Mouse (Mus musculus): ENCODE data around the gene Gm45837. TPM values are rescaled to one million over a fixed set of nuclear protein-coding genes. Genes with fewer than 3 reads are reported as not detected.

The Gm45837 gene
- polyA plus RNA-seq, 1 experiment from 2014 or later: 10.3 TPM

DNA sequence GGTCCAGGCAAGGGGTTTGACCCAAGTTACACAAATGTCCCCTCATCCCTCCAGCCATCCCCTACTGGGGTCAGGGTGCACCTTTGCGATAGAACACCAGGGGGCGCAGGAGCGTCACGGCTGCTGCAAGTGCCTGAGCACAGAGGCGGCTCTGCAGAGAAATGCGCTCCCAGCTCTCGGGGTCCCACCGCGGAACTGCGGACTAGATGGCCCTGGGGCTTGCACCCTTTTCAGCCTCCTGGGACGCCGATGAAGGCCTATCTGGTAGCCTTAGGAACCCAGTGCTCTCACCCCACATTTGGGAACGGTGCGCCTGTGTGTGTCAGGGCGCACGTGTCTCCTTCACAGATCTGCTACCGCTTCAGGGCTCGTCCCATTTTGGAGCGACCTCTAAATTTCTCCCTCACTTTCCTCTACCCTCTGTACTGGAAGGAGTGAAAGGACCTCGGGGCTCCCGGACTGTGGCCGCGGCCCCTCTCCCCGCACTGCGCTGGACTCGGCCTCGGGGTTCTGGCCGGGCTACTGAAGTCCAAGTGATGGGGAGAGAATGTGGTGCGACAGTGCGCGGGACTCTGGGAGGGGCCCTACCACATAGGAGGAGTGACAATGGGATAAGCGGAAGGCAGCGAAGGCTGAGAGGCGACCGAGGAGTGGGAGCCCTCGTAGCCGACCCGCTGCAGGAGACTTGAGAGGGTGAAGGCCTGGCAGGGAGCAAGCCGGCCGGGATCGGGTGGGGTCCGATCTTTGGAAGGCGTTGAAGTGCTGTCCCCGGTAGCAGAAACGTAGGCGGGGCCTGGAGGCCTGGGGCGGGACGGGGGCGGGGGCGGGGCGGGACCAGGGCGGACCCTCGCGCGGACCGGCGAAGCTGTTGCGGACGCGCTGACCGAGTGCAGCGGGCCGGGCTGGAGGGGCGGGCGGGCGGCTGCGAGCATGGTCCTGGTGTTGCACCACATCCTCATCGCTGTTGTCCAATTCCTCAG, 40.0 kb downstream of the Gm45837 start:
- Histone ChIP-seq H3K4me3 (peak overlapping the region; percentile 55), H3K4me2 (peak overlapping the region; percentile 99), H3K9me3 (no peaks in the 10 kb centered on the region), H3K27ac (no peak overlapping the region), H3K27me3 (peaks cover 24% of the 10 kb centered on the region), H3K4me1 (peaks cover 8% of the 10 kb centered on the region), H3K9ac (peak overlapping the region; percentile 29; the same call in 1 of the 2 replicates), H3K36me3 (no peaks in the 10 kb centered on the region)
- peak; percentile 84 for ATAC-seq (ENCODE audit: borderline replicate concordance, extremely low read depth, low FRiP score, low TSS enrichment)
- WGBS: under 1% methylated on average over 67 of the region's 68 CpGs

DNA sequence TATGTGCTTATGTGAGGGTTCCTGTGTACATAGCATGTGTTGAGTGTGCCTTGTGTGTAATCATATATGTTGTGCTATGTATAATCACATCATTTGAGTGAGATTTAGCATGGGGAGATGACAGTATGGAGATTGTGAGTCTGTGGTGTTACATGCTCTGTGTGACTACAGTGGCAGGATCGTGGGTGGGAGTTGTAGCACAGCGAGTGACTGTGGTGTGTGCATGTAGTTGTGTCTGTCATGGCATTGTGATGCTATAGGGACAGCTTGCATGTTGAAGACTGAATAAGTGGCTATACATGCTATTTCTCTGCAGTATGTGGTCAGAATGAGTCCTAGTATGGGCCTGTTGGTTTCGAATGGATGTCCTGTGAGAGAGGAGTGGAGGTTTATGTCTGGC, 42.0 kb downstream of the Gm45837 start:
- WGBS: 80% methylated on average over 3 of the region's 3 CpGs
- no peak overlapping the region for H3K27ac ChIP-seq
- no peaks in the 10 kb centered on the region for H3K9me3 ChIP-seq
- H3K36me3 ChIP-seq: no peaks in the 10 kb centered on the region
- ATAC-seq (ENCODE audit: borderline replicate concordance, extremely low read depth, low FRiP score, low TSS enrichment): no peak
- H3K9ac ChIP-seq: no peak overlapping the region
- H3K4me2 ChIP-seq: peak overlapping the region; percentile 99
- peaks cover 31% of the 10 kb centered on the region for H3K27me3 ChIP-seq
- H3K4me3 ChIP-seq: peak overlapping the region; percentile 55
- H3K4me1 ChIP-seq: peaks cover 23% of the 10 kb centered on the region

DNA sequence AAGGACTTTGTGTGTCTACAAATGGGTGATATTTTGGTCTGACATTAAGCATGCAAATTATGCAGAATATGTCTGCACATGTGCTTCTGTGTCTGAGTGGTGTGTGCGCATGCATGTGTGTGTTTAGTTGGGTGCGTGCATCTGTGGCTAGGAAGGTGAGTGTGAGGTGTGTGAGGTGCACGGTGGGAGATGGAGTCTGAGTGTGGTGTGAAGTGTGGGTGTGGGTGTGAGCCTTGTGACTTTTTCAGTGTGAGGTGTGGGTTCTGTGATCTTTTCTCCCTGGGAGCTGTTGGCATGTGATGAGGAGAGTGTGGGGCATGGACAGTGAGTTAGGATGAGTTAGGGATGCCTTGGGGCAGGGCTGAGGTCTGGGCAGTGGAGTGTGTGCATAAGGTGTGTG, 42.6 kb downstream of the Gm45837 start:
- ATAC-seq (ENCODE audit: borderline replicate concordance, extremely low read depth, low FRiP score, low TSS enrichment): no peak
- Histone ChIP-seq H3K4me3 (0 out of 2 replicates have a peak overlapping the region, but pooled peaks have one; percentile 55), H3K9me3 (no peaks in the 10 kb centered on the region), H3K4me1 (peaks cover 25% of the 10 kb centered on the region), H3K36me3 (no peaks in the 10 kb centered on the region), H3K27me3 (peaks cover 33% of the 10 kb centered on the region), H3K9ac (no peak overlapping the region), H3K27ac (no peak overlapping the region), H3K4me2 (peak overlapping the region; percentile 99)
- 79% methylated on average over 3 of the region's 3 CpGs for WGBS

DNA sequence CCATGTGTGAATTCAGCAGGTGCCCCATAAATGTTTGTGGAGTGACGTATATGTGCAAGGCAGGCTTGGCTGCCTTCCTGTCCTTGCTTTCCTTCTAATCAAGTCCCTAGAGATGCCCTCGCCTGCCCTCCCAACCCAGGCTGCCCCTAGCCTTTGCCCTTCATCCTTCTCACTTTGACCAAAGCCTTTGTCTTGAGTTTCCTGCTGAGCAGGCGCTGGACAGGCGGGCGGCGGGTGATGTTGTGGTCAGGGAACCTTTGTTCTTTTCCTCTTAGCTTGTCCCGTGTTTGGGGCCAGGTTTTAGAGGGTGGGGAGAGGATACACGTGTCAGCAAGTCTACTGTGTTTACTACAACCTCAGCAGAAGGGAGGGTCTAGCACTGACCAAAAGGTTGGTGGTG, 43.0 kb downstream of the Gm45837 start:
- no peaks in the 10 kb centered on the region for H3K36me3 ChIP-seq
- H3K27me3 ChIP-seq: peaks cover 33% of the 10 kb centered on the region
- H3K9me3 ChIP-seq: no peaks in the 10 kb centered on the region
- peaks cover 28% of the 10 kb centered on the region for H3K4me1 ChIP-seq
- H3K27ac ChIP-seq: no peak overlapping the region
- no peak overlapping the region for H3K4me3 ChIP-seq
- WGBS: 38% methylated on average over 8 of the region's 8 CpGs
- H3K4me2 ChIP-seq: peak overlapping the region; percentile 99; the same call in 1 of the 2 replicates
- no peak overlapping the region for H3K9ac ChIP-seq
- ATAC-seq (ENCODE audit: borderline replicate concordance, extremely low read depth, low FRiP score, low TSS enrichment): no peak

DNA sequence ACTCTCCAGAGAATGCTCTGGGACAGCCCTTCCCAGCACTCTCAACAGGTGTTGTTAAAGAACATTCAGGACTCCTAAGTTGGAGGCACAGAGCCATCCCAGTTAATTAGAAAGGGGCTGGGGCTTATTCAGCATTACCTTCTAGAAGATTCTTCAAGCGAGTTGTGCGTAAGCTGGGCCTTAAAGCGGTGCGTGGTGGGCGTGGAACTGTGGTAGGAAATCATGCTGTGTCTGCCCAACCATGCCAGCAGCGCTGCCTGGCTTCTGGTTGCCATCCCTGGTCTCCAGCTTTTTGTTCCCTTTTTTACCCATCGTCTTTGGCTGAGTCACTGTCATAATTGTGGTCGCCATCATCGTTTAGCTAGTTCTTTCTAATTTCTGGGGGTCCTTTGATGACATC, 43.8 kb downstream of the Gm45837 start:
- no peak overlapping the region for H3K4me2 ChIP-seq
- 89% methylated on average over 9 of the region's 9 CpGs for WGBS
- H3K27ac ChIP-seq: no peak overlapping the region
- H3K4me1 ChIP-seq: peaks cover 28% of the 10 kb centered on the region
- H3K4me3 ChIP-seq: no peak overlapping the region
- H3K27me3 ChIP-seq: peaks cover 33% of the 10 kb centered on the region
- H3K9me3 ChIP-seq: no peaks in the 10 kb centered on the region
- ATAC-seq (ENCODE audit: borderline replicate concordance, extremely low read depth, low FRiP score, low TSS enrichment): no peak
- no peak overlapping the region for H3K9ac ChIP-seq
- no peaks in the 10 kb centered on the region for H3K36me3 ChIP-seq

DNA sequence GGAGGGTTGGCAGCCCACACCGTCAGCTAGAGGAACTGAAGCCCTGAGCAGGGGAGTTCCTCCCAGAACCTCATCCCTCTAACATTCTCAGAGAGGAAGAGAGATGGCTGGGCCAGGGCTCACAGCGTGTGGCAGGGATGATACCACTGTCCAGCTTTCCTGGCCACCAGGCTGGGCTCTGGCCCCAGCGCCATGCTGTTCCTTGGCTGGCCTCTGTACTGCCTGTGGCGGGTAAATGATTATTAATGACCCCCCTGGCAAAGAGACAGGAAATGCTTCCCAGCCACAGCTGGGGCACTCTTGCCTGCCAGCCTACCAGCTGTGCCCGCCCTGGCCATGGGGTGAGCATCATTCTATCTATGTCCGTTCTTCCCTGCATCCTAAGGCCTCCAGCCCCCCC, 44.5 kb downstream of the Gm45837 start:
- peaks cover 31% of the 10 kb centered on the region for H3K4me1 ChIP-seq
- H3K9me3 ChIP-seq: no peaks in the 10 kb centered on the region
- H3K27me3 ChIP-seq: peaks cover 33% of the 10 kb centered on the region
- no peak overlapping the region for H3K27ac ChIP-seq
- H3K4me3 ChIP-seq: no peak overlapping the region
- H3K9ac ChIP-seq: no peak overlapping the region
- H3K4me2 ChIP-seq: no peak overlapping the region
- no peaks in the 10 kb centered on the region for H3K36me3 ChIP-seq
- WGBS: 65% methylated on average over 6 of the region's 6 CpGs
- no peak for ATAC-seq (ENCODE audit: borderline replicate concordance, extremely low read depth, low FRiP score, low TSS enrichment)

DNA sequence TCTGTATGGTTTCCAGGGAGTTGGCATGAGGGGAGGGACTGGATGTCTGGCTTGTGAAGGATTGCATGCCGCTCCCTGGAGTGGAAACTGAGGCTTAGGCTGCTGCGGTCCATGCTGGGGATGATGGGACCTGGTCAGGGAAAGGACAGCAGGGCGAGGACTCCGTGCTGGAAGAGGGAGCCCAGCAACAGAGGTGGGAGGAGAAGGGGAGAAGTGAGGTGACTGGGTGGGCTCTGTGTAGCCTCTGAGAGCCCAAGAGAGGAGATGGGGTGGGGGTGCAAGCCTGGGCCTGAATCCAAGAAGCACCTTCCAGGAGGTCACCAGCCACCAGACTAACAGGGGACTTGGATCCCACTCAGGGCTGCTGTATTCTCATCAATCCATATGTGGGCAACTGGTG, 45.6 kb downstream of the Gm45837 start:
- Histone ChIP-seq H3K4me1 (peaks cover 36% of the 10 kb centered on the region), H3K4me3 (no peak overlapping the region), H3K4me2 (peak overlapping the region; percentile 19; the same call in 1 of the 2 replicates), H3K9me3 (no peaks in the 10 kb centered on the region), H3K9ac (no peak overlapping the region), H3K27me3 (peaks cover 30% of the 10 kb centered on the region), H3K36me3 (no peaks in the 10 kb centered on the region), H3K27ac (no peak overlapping the region)
- no peak for ATAC-seq (ENCODE audit: borderline replicate concordance, extremely low read depth, low FRiP score, low TSS enrichment)
- 69% methylated on average over 4 of the region's 4 CpGs for WGBS

DNA sequence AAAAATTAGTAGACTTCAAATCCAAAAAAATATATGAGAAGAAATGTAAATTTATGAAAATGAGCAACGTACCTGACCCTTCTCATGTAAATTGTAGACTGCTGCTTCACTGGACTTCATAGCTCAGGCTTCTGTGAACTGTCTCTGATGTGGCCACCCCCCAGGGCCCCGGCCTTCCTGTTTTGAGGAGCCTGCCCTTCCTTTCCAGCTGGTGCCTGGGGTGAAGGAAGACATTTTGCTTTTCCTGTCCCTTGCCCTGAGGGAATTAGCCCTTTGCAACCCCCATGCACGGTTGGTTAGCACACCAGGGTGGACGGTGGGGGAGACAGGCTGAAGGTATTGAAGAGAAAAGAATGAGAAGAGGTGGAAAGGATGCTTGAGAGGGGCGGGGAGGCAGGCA, 46.1 kb downstream of the Gm45837 start:
- Histone ChIP-seq H3K4me2 (no peak overlapping the region), H3K9ac (no peak overlapping the region), H3K27me3 (peaks cover 26% of the 10 kb centered on the region), H3K36me3 (no peaks in the 10 kb centered on the region), H3K27ac (no peak overlapping the region), H3K4me1 (peaks cover 40% of the 10 kb centered on the region), H3K9me3 (no peaks in the 10 kb centered on the region), H3K4me3 (no peak overlapping the region)
- 44% methylated on average over 5 of the region's 5 CpGs for WGBS
- ATAC-seq (ENCODE audit: borderline replicate concordance, extremely low read depth, low FRiP score, low TSS enrichment): no peak

DNA sequence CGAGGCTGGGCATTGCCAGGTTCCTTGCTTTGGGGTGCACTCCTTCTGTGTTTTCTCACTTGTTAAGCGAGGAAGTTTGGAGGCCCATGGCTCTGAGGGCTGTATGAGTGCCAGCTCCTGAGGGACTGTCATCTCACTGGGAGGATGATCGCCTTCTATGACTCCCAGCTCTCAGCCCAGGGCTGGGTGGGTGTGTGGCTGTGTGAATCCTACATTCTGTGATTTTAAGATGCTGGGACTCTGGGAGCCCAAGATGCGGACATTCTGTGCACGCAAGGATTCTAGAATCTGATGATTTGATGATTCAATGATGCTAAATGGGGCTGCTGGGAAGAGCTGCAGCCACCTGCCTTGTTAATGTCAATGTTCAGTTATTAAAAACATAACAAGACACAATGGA, 46.6 kb downstream of the Gm45837 start:
- 76% methylated on average over 5 of the region's 5 CpGs for WGBS
- no peak overlapping the region for H3K27ac ChIP-seq
- H3K27me3 ChIP-seq: peaks cover 21% of the 10 kb centered on the region
- H3K9ac ChIP-seq: no peak overlapping the region
- H3K4me2 ChIP-seq: no peak overlapping the region
- no peaks in the 10 kb centered on the region for H3K9me3 ChIP-seq
- peaks cover 45% of the 10 kb centered on the region for H3K4me1 ChIP-seq
- no peak for ATAC-seq (ENCODE audit: borderline replicate concordance, extremely low read depth, low FRiP score, low TSS enrichment)
- H3K36me3 ChIP-seq: no peaks in the 10 kb centered on the region
- H3K4me3 ChIP-seq: no peak overlapping the region

DNA sequence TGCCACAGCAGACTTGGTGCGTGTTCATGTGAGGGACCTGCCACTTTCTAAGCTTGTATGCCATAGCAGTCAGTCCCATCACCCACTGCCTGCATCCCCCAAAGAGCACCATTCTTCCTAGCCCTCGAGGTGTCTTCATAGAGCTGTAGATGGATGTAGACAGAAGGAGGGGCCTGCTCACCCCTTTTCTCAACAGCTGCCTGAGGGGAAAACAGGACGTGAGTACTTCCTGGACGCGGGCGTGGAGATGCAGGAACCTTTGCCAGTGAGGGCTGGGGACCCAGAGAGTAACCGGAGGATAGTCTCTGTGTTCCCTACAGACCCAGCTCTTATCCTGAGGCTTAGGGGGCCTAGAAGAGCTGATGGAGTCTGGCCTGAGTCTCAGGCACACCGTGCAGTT, 47.1 kb downstream of the Gm45837 start:
- no peak overlapping the region for H3K27ac ChIP-seq
- peaks cover 16% of the 10 kb centered on the region; the same call in 1 of the 2 replicates for H3K27me3 ChIP-seq
- H3K4me1 ChIP-seq: peaks cover 51% of the 10 kb centered on the region

DNA sequence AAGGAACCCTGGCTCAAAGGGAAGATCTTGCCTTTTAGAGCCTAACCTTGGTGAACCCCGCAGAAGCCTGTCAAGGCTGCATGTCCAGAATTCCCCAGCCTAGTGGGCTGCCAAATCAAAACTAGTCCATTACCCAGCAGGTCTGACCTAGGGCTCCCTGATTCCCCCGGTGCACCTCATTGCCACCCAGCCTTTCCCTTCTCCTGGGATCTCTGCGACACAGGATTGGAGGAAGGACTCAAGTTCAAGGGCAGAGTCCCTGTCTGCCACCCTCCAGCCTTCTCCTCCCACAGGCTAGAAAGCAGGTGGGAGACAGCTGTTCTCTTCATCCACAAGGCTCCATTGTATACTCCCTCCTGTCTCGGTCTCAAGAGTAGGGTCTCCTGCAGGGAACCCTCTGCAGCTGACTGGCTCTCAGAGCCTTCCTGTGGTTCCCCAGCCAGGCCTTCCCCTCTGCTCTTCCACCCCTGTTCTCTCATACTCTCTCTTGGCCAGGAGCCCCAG, 47.6 kb downstream of the Gm45837 start:
- Histone ChIP-seq H3K36me3 (no peaks in the 10 kb centered on the region), H3K9ac (no peak overlapping the region), H3K4me1 (peaks cover 55% of the 10 kb centered on the region), H3K9me3 (no peaks in the 10 kb centered on the region), H3K4me3 (no peak overlapping the region), H3K4me2 (no peak overlapping the region), H3K27me3 (peaks cover 10% of the 10 kb centered on the region; the same call in 1 of the 2 replicates), H3K27ac (no peak overlapping the region)
- no peak for ATAC-seq (ENCODE audit: borderline replicate concordance, extremely low read depth, low FRiP score, low TSS enrichment)
- WGBS: 62% methylated on average over 4 of the region's 4 CpGs

More for the DNA sequence above, 47.1 kb downstream of the Gm45837 start:
- H3K4me3 ChIP-seq: no peak overlapping the region
- 45% methylated on average over 8 of the region's 8 CpGs for WGBS
- H3K9me3 ChIP-seq: no peaks in the 10 kb centered on the region
- no peak overlapping the region for H3K9ac ChIP-seq
- no peaks in the 10 kb centered on the region for H3K36me3 ChIP-seq
- H3K4me2 ChIP-seq: no peak overlapping the region
- ATAC-seq (ENCODE audit: borderline replicate concordance, extremely low read depth, low FRiP score, low TSS enrichment): no peak

DNA sequence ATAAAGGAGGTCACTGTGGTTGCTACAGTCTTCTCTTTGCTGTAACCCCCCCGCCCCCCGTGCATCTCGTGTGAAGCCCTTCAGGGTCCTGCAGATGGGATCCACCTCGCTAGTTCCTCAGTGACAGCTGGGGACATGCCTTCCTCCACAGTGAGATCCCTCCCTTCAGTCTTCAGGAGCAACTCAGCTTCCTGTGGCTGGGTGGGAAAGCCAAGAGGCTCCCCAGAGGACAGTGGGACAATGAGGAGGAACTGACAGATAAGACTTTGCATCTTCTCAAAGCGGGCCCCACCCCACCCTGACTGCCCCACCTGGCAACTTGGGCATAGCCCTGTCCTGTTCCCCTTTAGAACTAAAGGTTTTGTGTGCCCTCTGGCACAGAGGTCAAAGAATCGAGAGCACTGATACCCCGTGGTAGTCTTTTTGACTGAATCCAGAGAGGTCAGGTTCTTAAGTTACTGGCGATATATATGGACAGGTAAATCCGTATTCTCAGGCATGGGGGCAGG, 48.7 kb downstream of the Gm45837 start:
- Histone ChIP-seq H3K9ac (no peak overlapping the region), H3K36me3 (no peaks in the 10 kb centered on the region), H3K9me3 (no peaks in the 10 kb centered on the region), H3K4me1 (peaks cover 60% of the 10 kb centered on the region), H3K27ac (no peak overlapping the region), H3K27me3 (peaks cover 8% of the 10 kb centered on the region; the same call in 1 of the 2 replicates), H3K4me2 (no peak overlapping the region), H3K4me3 (no peak overlapping the region)
- 62% methylated on average over 9 of the region's 9 CpGs for WGBS
- ATAC-seq (ENCODE audit: borderline replicate concordance, extremely low read depth, low FRiP score, low TSS enrichment): no peak
